Mouse (Mus musculus) kidney, postnatal 0 days (tissue): Measurements from ENCODE around the gene Ciao2a. TPM values are rescaled to one million over a fixed set of nuclear protein-coding genes. Genes with fewer than 3 reads are reported as not detected.

Experiments used
- ATAC-seq: fragments of 200-750 bp; cut with Nextera tagmentation; replicated peaks from 2 replicates; pipeline ENCODE4 v1.8.0; 2017; ENCODE audit warnings: low read depth, moderate number of reproducible peaks, moderate TSS enrichment, moderate library complexity; ENCODE audit not compliant: low FRiP score
- DNase-seq: peaks from one replicate; pipeline ENCODE4 v3.0.0-alpha.2; 2016; ENCODE audit warnings: low spot score
- H3K27ac ChIP-seq: fragments of 300-500 bp; sonication (generic); 2 replicates; pipeline ENCODE4 v1.5.1; 2014; ENCODE audit warnings: mild to moderate bottlenecking
- H3K27me3 ChIP-seq: fragments of 300-500 bp; sonication (generic); 2 replicates; pipeline ENCODE4 v1.6.1; 2014; ENCODE audit warnings: low read length, mixed read lengths; ENCODE audit not compliant: insufficient read depth
- H3K36me3 ChIP-seq: fragments of 300-500 bp; sonication (generic); 2 replicates; pipeline ENCODE4 v1.6.1; 2014; ENCODE audit warnings: low read length, mixed read lengths; ENCODE audit not compliant: insufficient read depth
- H3K4me1 ChIP-seq: fragments of 300-500 bp; sonication (generic); replicated peaks from 2 replicates; pipeline ENCODE4 v1.6.1; 2014; ENCODE audit warnings: antibody characterized with exemption, low read length, mixed read lengths; ENCODE audit not compliant: insufficient read depth
- H3K4me2 ChIP-seq: fragments of 300-500 bp; sonication (generic); 2 replicates; pipeline ENCODE4 v1.6.1; 2014; ENCODE audit warnings: mild to moderate bottlenecking, low read length, moderate library complexity, mixed read lengths
- H3K4me3 ChIP-seq: fragments of 300-500 bp; sonication (generic); replicated peaks from 2 replicates; pipeline ENCODE4 v1.5.1; 2014; ENCODE audit warnings: low read depth, low read length
- H3K9ac ChIP-seq: fragments of 300-500 bp; sonication (generic); 2 replicates; pipeline ENCODE4 v1.6.1; 2014; ENCODE audit warnings: low read depth, low read length
- H3K9me3 ChIP-seq: fragments of 300-500 bp; sonication (generic); replicated peaks from 2 replicates; pipeline ENCODE4 v1.6.1; 2016; ENCODE audit warnings: low read length, inconsistent platforms, mixed read lengths
- CTCF ChIP-seq: IDR thresholded peaks from 2 replicates; pipeline ENCODE4 v1.5.1; 2016; ENCODE audit warnings: antibody characterized with exemption, low read depth, mild to moderate bottlenecking, moderate library complexity
- WGBS: fragments of 180-500 bp; shearing (Covaris S2); extraction: QIAGEN DNeasy Blood & Tissue Kit; methylation state at CpG from one replicate; pipeline ENCODE4 v1.1.7; 2014; 5-methylcytosine and 5-hydroxymethylcytosine counted together
- polyA plus RNA-seq: library from polyadenylated mRNA; unstranded; fragments of >200 nt; fragmentation: Nextera tagmentation; extraction: Ambion mirVana; gene quantifications from 2 replicates; pipeline ENCODE4 v1.2.1, GENCODE M21; 2015

The Ciao2a gene
- polyA plus RNA-seq, 1 experiment from 2014 or later = 173 TPM

GRCm38 (mm10) chr9:66124681-66125542, 1.5 kb upstream of the Ciao2a start:
- H3K4me1 ChIP-seq = peaks cover 17% of the 10 kb centered on the region
- peak; percentile 99 for DNase-seq
- no peaks in the 10 kb centered on the region for H3K27me3 ChIP-seq
- H3K4me2 ChIP-seq = peak overlapping the region; percentile 71
- no peak for TF ChIP-seq CTCF
- no peaks in the 10 kb centered on the region for H3K36me3 ChIP-seq
- 19% methylated on average over 33 of the region's 33 CpGs for WGBS
- peak overlapping the region; percentile 94 for H3K27ac ChIP-seq
- H3K9ac ChIP-seq = peak overlapping the region; percentile 78
- H3K4me3 ChIP-seq = peak overlapping the region; percentile 75
- peak; percentile 99 for ATAC-seq
- H3K9me3 ChIP-seq = no peaks in the 10 kb centered on the region

- TF ChIP-seq CTCF = no peak
- Histone ChIP-seq H3K27me3 (no peaks in the 10 kb centered on the region), H3K4me2 (peak overlapping the region; percentile 82), H3K36me3 (no peaks in the 10 kb centered on the region), H3K27ac (peak overlapping the region; percentile 75), H3K4me3 (peak overlapping the region; percentile 57), H3K4me1 (peaks cover 17% of the 10 kb centered on the region), H3K9me3 (no peaks in the 10 kb centered on the region), H3K9ac (0 out of 2 replicates have a peak overlapping the region, but pooled peaks have one; percentile 67)
- 55% methylated on average over 12 of the region's 12 CpGs for WGBS
- ATAC-seq (no peak), DNase-seq (no peak)
Observed at GRCm38 (mm10) chr9:66125543-66126455, 612 bp upstream of the Ciao2a start.

- no peak for ATAC-seq
- H3K27ac ChIP-seq = peak overlapping the region; percentile 75
Observed at GRCm38 (mm10) chr9:66127193-66127546, 759 bp downstream of the Ciao2a start.

GRCm38 (mm10) chr9:66127884-66128283, 1.5 kb downstream of the Ciao2a start:
- no peaks in the 10 kb centered on the region for H3K9me3 ChIP-seq
- no peak for TF ChIP-seq CTCF
- 90% methylated on average over 4 of the region's 4 CpGs for WGBS
- DNase-seq (no peak), ATAC-seq (no peak)
- no peak overlapping the region for H3K27ac ChIP-seq
- peak overlapping the region; percentile 82 for H3K4me2 ChIP-seq
- H3K4me1 ChIP-seq = peaks cover 17% of the 10 kb centered on the region
- peaks cover 4% of the 10 kb centered on the region; the same call in 1 of the 2 replicates for H3K36me3 ChIP-seq
- no peak overlapping the region for H3K4me3 ChIP-seq
- H3K27me3 ChIP-seq = no peaks in the 10 kb centered on the region
- H3K9ac ChIP-seq = no peak overlapping the region

More at GRCm38 (mm10) chr9:66127193-66127546, 759 bp downstream of the Ciao2a start:
- DNase-seq = no peak
- Histone ChIP-seq H3K9ac (peak overlapping the region; percentile 67), H3K4me1 (peaks cover 17% of the 10 kb centered on the region), H3K9me3 (no peaks in the 10 kb centered on the region), H3K27me3 (no peaks in the 10 kb centered on the region), H3K4me2 (peak overlapping the region; percentile 82), H3K4me3 (peak overlapping the region; percentile 57), H3K36me3 (no peaks in the 10 kb centered on the region)
- 32% methylated on average over 6 of the region's 6 CpGs for WGBS
- TF ChIP-seq CTCF = no peak

- H3K4me3 ChIP-seq = no peak overlapping the region
- no peak for TF ChIP-seq CTCF
- no peak for DNase-seq
- H3K9ac ChIP-seq = no peak overlapping the region
- WGBS = 96% methylated on average over 2 of the region's 2 CpGs
- H3K27me3 ChIP-seq = no peaks in the 10 kb centered on the region
- peaks cover 17% of the 10 kb centered on the region for H3K36me3 ChIP-seq
- no peaks in the 10 kb centered on the region for H3K9me3 ChIP-seq
- peaks cover 6% of the 10 kb centered on the region; the same call in 1 of the 2 replicates for H3K4me1 ChIP-seq
- no peak for ATAC-seq
- no peak overlapping the region for H3K27ac ChIP-seq
- no peak overlapping the region for H3K4me2 ChIP-seq
Observed at GRCm38 (mm10) chr9:66131466-66131865, 5.1 kb downstream of the Ciao2a start.

GRCm38 (mm10) chr9:66135967-66136366, 9.6 kb downstream of the Ciao2a start:
- ATAC-seq (no peak), DNase-seq (no peak)
- Histone ChIP-seq H3K36me3 (peaks cover 47% of the 10 kb centered on the region), H3K27ac (no peak overlapping the region), H3K9ac (no peak overlapping the region), H3K4me2 (no peak overlapping the region), H3K4me1 (no peaks in the 10 kb centered on the region), H3K4me3 (no peak overlapping the region), H3K9me3 (no peaks in the 10 kb centered on the region), H3K27me3 (no peaks in the 10 kb centered on the region)
- peak; percentile 63 for TF ChIP-seq CTCF
- 53% methylated on average over 4 of the region's 4 CpGs for WGBS
